Mouse (Mus musculus): ENCODE measurements at regions not wholly inside any gene's neighbourhood (a gene's known extent, or its start where the extent isn't known, plus 50 kb on each side); places are given as distances from the start of the nearest gene placed in this dataset.

- no peak overlapping the region for H3K4me3 ChIP-seq (ENCODE audit: control insufficient read depth, low read depth, low read length)
- TF ChIP-seq POLR2A (IDR thresholded peaks at IDR 0.05; ENCODE audit: control insufficient read depth, low read depth, low read length) (no peak), CTCF (IDR thresholded peaks at IDR 0.05; ENCODE audit: control insufficient read depth, insufficient read depth, insufficient replicate concordance, low read depth, low read length) (no peak)
- no peak overlapping the region for H3K27ac ChIP-seq (ENCODE audit: control insufficient read depth, insufficient read depth, low read depth, low read length)
These were observed 238.0 kb downstream of the Fam49a start for GRCm38 (mm10) chr12:12499903-12500302.

GRCm38 (mm10) chr12:12498621-12499020 is 236.7 kb downstream of the Fam49a start:
- Histone ChIP-seq H3K36me3 (ENCODE audit: control insufficient read depth, insufficient read depth, low read length) (no peaks in the 10 kb centered on the region), H3K4me1 (ENCODE audit: control insufficient read depth, insufficient read depth, low read length) (no peaks in the 10 kb centered on the region), H3K27ac (ENCODE audit: control insufficient read depth, insufficient read depth, low read depth, low read length) (no peak overlapping the region), H3K4me3 (ENCODE audit: control insufficient read depth, low read depth, low read length) (no peak overlapping the region), H3K27me3 (ENCODE audit: control insufficient read depth, insufficient read depth, low read length) (no peaks in the 10 kb centered on the region)
- no peak for TF ChIP-seq POLR2A (IDR thresholded peaks at IDR 0.05; ENCODE audit: control insufficient read depth, low read depth, low read length)
- no peak for TF ChIP-seq CTCF (IDR thresholded peaks at IDR 0.05; ENCODE audit: control insufficient read depth, insufficient read depth, insufficient replicate concordance, low read depth, low read length)

More at GRCm38 (mm10) chr12:12499903-12500302, 238.0 kb downstream of the Fam49a start:
- Histone ChIP-seq H3K4me1 (ENCODE audit: control insufficient read depth, insufficient read depth, low read length) (no peaks in the 10 kb centered on the region), H3K36me3 (ENCODE audit: control insufficient read depth, insufficient read depth, low read length) (no peaks in the 10 kb centered on the region), H3K27me3 (ENCODE audit: control insufficient read depth, insufficient read depth, low read length) (no peaks in the 10 kb centered on the region)

- Histone ChIP-seq H3K36me3 (ENCODE audit: control insufficient read depth, insufficient read depth, low read length) (no peaks in the 10 kb centered on the region), H3K27ac (ENCODE audit: control insufficient read depth, insufficient read depth, low read depth, low read length) (no peak overlapping the region), H3K4me3 (ENCODE audit: control insufficient read depth, low read depth, low read length) (no peak overlapping the region), H3K4me1 (ENCODE audit: control insufficient read depth, insufficient read depth, low read length) (no peaks in the 10 kb centered on the region), H3K27me3 (ENCODE audit: control insufficient read depth, insufficient read depth, low read length) (no peaks in the 10 kb centered on the region)
- TF ChIP-seq POLR2A (IDR thresholded peaks at IDR 0.05; ENCODE audit: control insufficient read depth, low read depth, low read length): no peak
- TF ChIP-seq CTCF (IDR thresholded peaks at IDR 0.05; ENCODE audit: control insufficient read depth, insufficient read depth, insufficient replicate concordance, low read depth, low read length): no peak
These were observed 235.4 kb downstream of the Fam49a start for GRCm38 (mm10) chr12:12497277-12497841.

- TF ChIP-seq CTCF (IDR thresholded peaks at IDR 0.05; ENCODE audit: control insufficient read depth, insufficient read depth, insufficient replicate concordance, low read depth, low read length): no peak
- TF ChIP-seq POLR2A (IDR thresholded peaks at IDR 0.05; ENCODE audit: control insufficient read depth, low read depth, low read length): no peak
- Histone ChIP-seq H3K4me3 (ENCODE audit: control insufficient read depth, low read depth, low read length) (no peak overlapping the region), H3K36me3 (ENCODE audit: control insufficient read depth, insufficient read depth, low read length) (no peaks in the 10 kb centered on the region), H3K27ac (ENCODE audit: control insufficient read depth, insufficient read depth, low read depth, low read length) (no peak overlapping the region), H3K27me3 (ENCODE audit: control insufficient read depth, insufficient read depth, low read length) (no peaks in the 10 kb centered on the region), H3K4me1 (ENCODE audit: control insufficient read depth, insufficient read depth, low read length) (no peaks in the 10 kb centered on the region)
These were observed 234.7 kb downstream of the Fam49a start for GRCm38 (mm10) chr12:12496593-12497141.

GRCm38 (mm10) chr12:12490173-12490572 is 228.2 kb downstream of the Fam49a start:
- Histone ChIP-seq H3K27ac (ENCODE audit: control insufficient read depth, insufficient read depth, low read depth, low read length) (no peak overlapping the region), H3K27me3 (ENCODE audit: control insufficient read depth, insufficient read depth, low read length) (no peaks in the 10 kb centered on the region), H3K4me1 (ENCODE audit: control insufficient read depth, insufficient read depth, low read length) (no peaks in the 10 kb centered on the region), H3K4me3 (ENCODE audit: control insufficient read depth, low read depth, low read length) (no peak overlapping the region), H3K36me3 (ENCODE audit: control insufficient read depth, insufficient read depth, low read length) (no peaks in the 10 kb centered on the region)
- TF ChIP-seq CTCF (IDR thresholded peaks at IDR 0.05; ENCODE audit: control insufficient read depth, insufficient read depth, insufficient replicate concordance, low read depth, low read length): no peak
- TF ChIP-seq POLR2A (IDR thresholded peaks at IDR 0.05; ENCODE audit: control insufficient read depth, low read depth, low read length): no peak

- TF ChIP-seq POLR2A (IDR thresholded peaks at IDR 0.05; ENCODE audit: control insufficient read depth, low read depth, low read length) (no peak), CTCF (IDR thresholded peaks at IDR 0.05; ENCODE audit: control insufficient read depth, insufficient read depth, insufficient replicate concordance, low read depth, low read length) (no peak)
- H3K4me3 ChIP-seq (ENCODE audit: control insufficient read depth, low read depth, low read length): no peak overlapping the region
- H3K27ac ChIP-seq (ENCODE audit: control insufficient read depth, insufficient read depth, low read depth, low read length): no peak overlapping the region
- no peaks in the 10 kb centered on the region for H3K36me3 ChIP-seq (ENCODE audit: control insufficient read depth, insufficient read depth, low read length)
- H3K4me1 ChIP-seq (ENCODE audit: control insufficient read depth, insufficient read depth, low read length): no peaks in the 10 kb centered on the region
- no peaks in the 10 kb centered on the region for H3K27me3 ChIP-seq (ENCODE audit: control insufficient read depth, insufficient read depth, low read length)
These were observed 226.2 kb downstream of the Fam49a start for GRCm38 (mm10) chr12:12488090-12488489.

- H3K4me3 ChIP-seq (ENCODE audit: control insufficient read depth, low read depth, low read length): no peak overlapping the region
- no peak for TF ChIP-seq POLR2A (IDR thresholded peaks at IDR 0.05; ENCODE audit: control insufficient read depth, low read depth, low read length)
- no peak for TF ChIP-seq CTCF (IDR thresholded peaks at IDR 0.05; ENCODE audit: control insufficient read depth, insufficient read depth, insufficient replicate concordance, low read depth, low read length)
- no peak overlapping the region for H3K27ac ChIP-seq (ENCODE audit: control insufficient read depth, insufficient read depth, low read depth, low read length)
These were observed 224.9 kb downstream of the Fam49a start for GRCm38 (mm10) chr12:12486656-12487356.

More at GRCm38 (mm10) chr12:12486656-12487356, 224.9 kb downstream of the Fam49a start:
- H3K27me3 ChIP-seq (ENCODE audit: control insufficient read depth, insufficient read depth, low read length): no peaks in the 10 kb centered on the region
- no peaks in the 10 kb centered on the region for H3K36me3 ChIP-seq (ENCODE audit: control insufficient read depth, insufficient read depth, low read length)
- H3K4me1 ChIP-seq (ENCODE audit: control insufficient read depth, insufficient read depth, low read length): no peaks in the 10 kb centered on the region
